Mouse (Mus musculus) forebrain, embryonic 13.5 days (tissue): ENCODE results near the gene Sh3pxd2a. TPM values are rescaled to one million over a fixed set of nuclear protein-coding genes. Genes with fewer than 3 reads are reported as not detected.

Experiments
- ATAC-seq: fragments of 200-750 bp; cut with Nextera tagmentation; 2 replicates; pipeline ENCODE4 v1.8.0; 2017
- H3K27ac ChIP-seq: fragments of 300-500 bp; sonication (generic); 2 replicates; pipeline ENCODE4 v1.5.1; 2015; ENCODE audit warnings: inconsistent platforms, mild to moderate bottlenecking, moderate library complexity
- H3K27me3 ChIP-seq: fragments of 300-500 bp; sonication (generic); 2 replicates; pipeline ENCODE4 v1.6.1; 2015; ENCODE audit warnings: mild to moderate bottlenecking, inconsistent platforms
- H3K36me3 ChIP-seq: fragments of 300-500 bp; sonication (generic); 2 replicates; pipeline ENCODE4 v1.6.1; 2015; ENCODE audit warnings: mild to moderate bottlenecking, inconsistent platforms; ENCODE audit not compliant: poor library complexity, severe bottlenecking
- H3K4me1 ChIP-seq: fragments of 300-500 bp; sonication (generic); 2 replicates; pipeline ENCODE4 v1.6.1; 2015; ENCODE audit warnings: inconsistent platforms
- H3K4me2 ChIP-seq: fragments of 300-500 bp; sonication (generic); 2 replicates; pipeline ENCODE4 v1.6.1; 2015; ENCODE audit warnings: inconsistent platforms, mild to moderate bottlenecking, moderate library complexity
- H3K4me3 ChIP-seq: fragments of 300-500 bp; sonication (generic); 2 replicates; pipeline ENCODE4 v1.5.1; 2015; ENCODE audit warnings: mild to moderate bottlenecking, inconsistent platforms
- H3K9ac ChIP-seq: fragments of 300-500 bp; sonication (generic); 2 replicates; pipeline ENCODE4 v1.6.1; 2015; ENCODE audit warnings: mild to moderate bottlenecking, inconsistent platforms
- H3K9me3 ChIP-seq: fragments of 300-500 bp; sonication (generic); replicated peaks from 2 replicates; pipeline ENCODE4 v1.6.1; 2016; ENCODE audit warnings: inconsistent platforms
- WGBS: fragments of 180-500 bp; shearing (Covaris S2); methylation state at CpG from one replicate; pipeline ENCODE4 v1.1.7; 2015; 5-methylcytosine and 5-hydroxymethylcytosine counted together
- microRNA-seq: library from miRNA; unstranded; fragments of <30 nt; microRNA quantifications from one replicate; pipeline ENCODE4, GENCODE M21; 2016
- polyA plus RNA-seq: library from polyadenylated mRNA; unstranded; fragments of >200 nt; fragmentation: Nextera tagmentation; extraction: Ambion mirVana; gene quantifications from 2 replicates; pipeline ENCODE4 v1.2.1, GENCODE M21; 2015

The Sh3pxd2a gene
- polyA plus RNA-seq, 1 experiment from 2014 or later: 3.6 TPM

- H3K4me3 ChIP-seq: no peak overlapping the region
- H3K9ac ChIP-seq: no peak overlapping the region
- peaks cover 6% of the 10 kb centered on the region; the same call in 1 of the 2 replicates for H3K4me1 ChIP-seq
- H3K36me3 ChIP-seq: no peaks in the 10 kb centered on the region
- no peak overlapping the region for H3K4me2 ChIP-seq
- ATAC-seq: no peak
- 65% methylated on average over 7 of the region's 7 CpGs for WGBS
- H3K27ac ChIP-seq: no peak overlapping the region
- H3K9me3 ChIP-seq: no peaks in the 10 kb centered on the region
- H3K27me3 ChIP-seq: no peaks in the 10 kb centered on the region; the same call in 1 of the 2 replicates
Observed at GRCm38 (mm10) chr19:47221500-47222153, 242.6 kb downstream of the Sh3pxd2a start.

GRCm38 (mm10) chr19:47221006-47221405 is 243.2 kb downstream of the Sh3pxd2a start:
- H3K9ac ChIP-seq: no peak overlapping the region
- no peaks in the 10 kb centered on the region; the same call in 1 of the 2 replicates for H3K27me3 ChIP-seq
- no peak overlapping the region for H3K27ac ChIP-seq
- no peak overlapping the region for H3K4me3 ChIP-seq
- ATAC-seq: no peak
- H3K4me1 ChIP-seq: peaks cover 6% of the 10 kb centered on the region; the same call in 1 of the 2 replicates
- 73% methylated on average over 4 of the region's 4 CpGs for WGBS
- no peaks in the 10 kb centered on the region for H3K9me3 ChIP-seq
- no peak overlapping the region for H3K4me2 ChIP-seq
- H3K36me3 ChIP-seq: no peaks in the 10 kb centered on the region

- no peak for ATAC-seq
- peaks cover 6% of the 10 kb centered on the region; the same call in 1 of the 2 replicates for H3K4me1 ChIP-seq
- no peak overlapping the region for H3K4me2 ChIP-seq
- no peaks in the 10 kb centered on the region for H3K9me3 ChIP-seq
- no peak overlapping the region for H3K27ac ChIP-seq
- WGBS: 87% methylated on average over 2 of the region's 2 CpGs
- H3K9ac ChIP-seq: no peak overlapping the region
- H3K4me3 ChIP-seq: no peak overlapping the region
- H3K27me3 ChIP-seq: no peaks in the 10 kb centered on the region; the same call in 1 of the 2 replicates
- no peaks in the 10 kb centered on the region for H3K36me3 ChIP-seq
Observed at GRCm38 (mm10) chr19:47220232-47220631, 244.0 kb downstream of the Sh3pxd2a start.

GRCm38 (mm10) chr19:47219622-47220021 is 244.6 kb downstream of the Sh3pxd2a start:
- H3K36me3 ChIP-seq: no peaks in the 10 kb centered on the region
- H3K9ac ChIP-seq: no peak overlapping the region
- H3K4me1 ChIP-seq: peaks cover 6% of the 10 kb centered on the region; the same call in 1 of the 2 replicates
- 92% methylated on average over 4 of the region's 4 CpGs for WGBS
- H3K27ac ChIP-seq: no peak overlapping the region
- H3K27me3 ChIP-seq: no peaks in the 10 kb centered on the region; the same call in 1 of the 2 replicates
- no peak overlapping the region for H3K4me3 ChIP-seq
- H3K4me2 ChIP-seq: no peak overlapping the region
- H3K9me3 ChIP-seq: no peaks in the 10 kb centered on the region
- no peak for ATAC-seq

- H3K36me3 ChIP-seq: no peaks in the 10 kb centered on the region
- H3K27ac ChIP-seq: no peak overlapping the region
- H3K27me3 ChIP-seq: no peaks in the 10 kb centered on the region
- no peak overlapping the region for H3K4me2 ChIP-seq
- no peak overlapping the region for H3K4me3 ChIP-seq
- ATAC-seq: no peak
- peaks cover 15% of the 10 kb centered on the region; the same call in 1 of the 2 replicates for H3K4me1 ChIP-seq
- H3K9ac ChIP-seq: no peak overlapping the region
- 81% methylated on average over 5 of the region's 5 CpGs for WGBS
- no peaks in the 10 kb centered on the region for H3K9me3 ChIP-seq
Observed at GRCm38 (mm10) chr19:47216766-47217165, 247.4 kb downstream of the Sh3pxd2a start.

- WGBS: 66% methylated on average over 1 of the region's 1 CpGs
Observed at GRCm38 (mm10) chr19:47213470-47213869, 250.7 kb downstream of the Sh3pxd2a start.

GRCm38 (mm10) chr19:47212401-47212800 is 251.8 kb downstream of the Sh3pxd2a start:
- Histone ChIP-seq H3K9ac (no peak overlapping the region), H3K4me1 (peaks cover 10% of the 10 kb centered on the region; the same call in 1 of the 2 replicates), H3K27me3 (no peaks in the 10 kb centered on the region), H3K9me3 (no peaks in the 10 kb centered on the region), H3K4me3 (no peak overlapping the region), H3K27ac (peak overlapping the region; percentile 79), H3K36me3 (no peaks in the 10 kb centered on the region), H3K4me2 (no peak overlapping the region)
- 0 out of 2 replicates have a peak, but pooled peaks have one; percentile 3 for ATAC-seq
- 82% methylated on average over 7 of the region's 7 CpGs for WGBS

More at GRCm38 (mm10) chr19:47213470-47213869, 250.7 kb downstream of the Sh3pxd2a start:
- no peak overlapping the region for H3K9ac ChIP-seq
- ATAC-seq: no peak
- no peaks in the 10 kb centered on the region for H3K36me3 ChIP-seq
- no peak overlapping the region for H3K27ac ChIP-seq
- H3K4me3 ChIP-seq: no peak overlapping the region
- no peak overlapping the region for H3K4me2 ChIP-seq
- H3K4me1 ChIP-seq: peaks cover 10% of the 10 kb centered on the region; the same call in 1 of the 2 replicates
- H3K27me3 ChIP-seq: no peaks in the 10 kb centered on the region
- no peaks in the 10 kb centered on the region for H3K9me3 ChIP-seq

- Histone ChIP-seq H3K9me3 (no peaks in the 10 kb centered on the region), H3K36me3 (no peaks in the 10 kb centered on the region), H3K27ac (peak overlapping the region; percentile 79), H3K9ac (no peak overlapping the region), H3K4me2 (no peak overlapping the region), H3K27me3 (no peaks in the 10 kb centered on the region), H3K4me1 (peaks cover 10% of the 10 kb centered on the region; the same call in 1 of the 2 replicates), H3K4me3 (no peak overlapping the region)
- ATAC-seq: peak; percentile 87
- WGBS: 70% methylated on average over 10 of the region's 10 CpGs
Observed at GRCm38 (mm10) chr19:47211609-47212312, 252.4 kb downstream of the Sh3pxd2a start.

- no peak overlapping the region for H3K4me3 ChIP-seq
- H3K4me2 ChIP-seq: no peak overlapping the region
- H3K9ac ChIP-seq: no peak overlapping the region
- H3K36me3 ChIP-seq: no peaks in the 10 kb centered on the region
- no peak for ATAC-seq
- H3K27ac ChIP-seq: no peak overlapping the region; the same call in 1 of the 2 replicates
- no peaks in the 10 kb centered on the region for H3K9me3 ChIP-seq
- no peaks in the 10 kb centered on the region for H3K27me3 ChIP-seq
- whole genome bisulfite sequencing: 93% methylated on average over 4 of the region's 4 CpGs
- peaks cover 10% of the 10 kb centered on the region; the same call in 1 of the 2 replicates for H3K4me1 ChIP-seq
Observed at GRCm38 (mm10) chr19:47210432-47210831, 253.8 kb downstream of the Sh3pxd2a start.

Small RNA genes within 50 kb of the gene (microRNA-seq; reads per million reads assigned to microRNA genes)
- not detected for gene Mir6995

Other genes with a start within 250 kb of the Sh3pxd2a start
- gene Stn1, start 73.1 kb upstream of the Sh3pxd2a start, polyA plus RNA-seq: 39.0 and 42.2 TPM in 2 replicates
- gene Slk, start 115.3 kb upstream of the Sh3pxd2a start, polyA plus RNA-seq: 7.8 and 9.1 TPM in 2 replicates
- gene Col17a1, start 227.7 kb upstream of the Sh3pxd2a start, polyA plus RNA-seq: 0.10 and 0.40 TPM in 2 replicates